Mouse (Mus musculus): ENCODE data around the gene Atf1.
"Not testable (repeated sequence)": the region's sequence is repeated elsewhere in the genome, so short reads cannot be mapped to it uniquely, and the experiment has no call there.

DNA sequence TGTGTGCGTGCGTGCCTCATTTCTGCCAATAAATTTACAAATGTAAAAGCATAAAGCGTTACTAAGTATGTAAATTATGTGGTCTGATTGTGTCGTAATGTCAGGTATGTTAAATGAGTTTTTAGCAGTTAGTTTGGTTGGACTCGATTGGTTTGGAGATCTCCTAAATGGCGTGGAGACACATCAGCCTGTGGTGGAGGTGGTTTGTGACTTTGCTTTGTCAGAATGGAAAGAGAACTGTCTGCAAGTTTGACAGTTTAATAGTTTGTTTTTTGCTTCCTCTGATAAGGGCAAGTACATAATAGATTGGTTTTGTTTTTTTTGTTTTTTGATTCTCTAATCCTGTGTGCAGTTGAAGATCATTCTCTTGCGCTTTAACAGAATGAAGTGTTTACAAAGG lies 32.7 kb downstream of the Atf1 start:
- TF ChIP-seq CTCF (IDR thresholded peaks at IDR 0.05; ENCODE audit: low read depth); EP300 (optimal IDR thresholded peaks at IDR 0.05): not testable (repeated sequence)
